Mouse (Mus musculus): ENCODE data around the gene Vmn1r178. TPM values are rescaled to one million over a fixed set of nuclear protein-coding genes. Genes with fewer than 3 reads are reported as not detected.

Vmn1r178 gene
- not detected for polyA plus RNA-seq (2014; fragmentation: Illumina TruSeq; extraction: RNeasy Lipid Tissue Mini Kit (QIAGEN cat#74804); ENCODE audit: low read depth, low replicate concordance)

GRCm38 (mm10) chr7:23891709-23892108 is at the start of gene Vmn1r178:
Vmn1r178 (plus strand) TSS chr7:23892009.

GRCm38 (mm10) chr7:23866349-23866748 is 25.5 kb upstream of the Vmn1r178 start, which contains the start of gene Vmn1r177:
Vmn1r177 (minus strand) TSS chr7:23866449.

GRCm38 (mm10) chr7:23926678-23927077 is 34.9 kb downstream of the Vmn1r178 start, which contains the start of gene Vmn1r179:
Vmn1r179 (plus strand) TSS chr7:23926978.

Other genes starting within 250 kb of the Vmn1r178 start
- not detected for gene Vmn1r172, start 233.7 kb upstream of the Vmn1r178 start, polyA plus RNA-seq (2014; fragmentation: Illumina TruSeq; extraction: RNeasy Lipid Tissue Mini Kit (QIAGEN cat#74804); ENCODE audit: low read depth, low replicate concordance)
- gene Vmn1r173, start 191.3 kb upstream of the Vmn1r178 start, polyA plus RNA-seq (2014; fragmentation: Illumina TruSeq; extraction: RNeasy Lipid Tissue Mini Kit (QIAGEN cat#74804); ENCODE audit: low read depth, low replicate concordance): not detected
- not detected for gene Vmn1r174, start 139.7 kb upstream of the Vmn1r178 start, polyA plus RNA-seq (2014; fragmentation: Illumina TruSeq; extraction: RNeasy Lipid Tissue Mini Kit (QIAGEN cat#74804); ENCODE audit: low read depth, low replicate concordance)
- gene Vmn1r175, start 81.4 kb upstream of the Vmn1r178 start, polyA plus RNA-seq (2014; fragmentation: Illumina TruSeq; extraction: RNeasy Lipid Tissue Mini Kit (QIAGEN cat#74804); ENCODE audit: low read depth, low replicate concordance): not detected
- gene Vmn1r176, start 54.6 kb upstream of the Vmn1r178 start, polyA plus RNA-seq (2014; fragmentation: Illumina TruSeq; extraction: RNeasy Lipid Tissue Mini Kit (QIAGEN cat#74804); ENCODE audit: low read depth, low replicate concordance): not detected
- not detected for gene Vmn1r177, start 25.6 kb upstream of the Vmn1r178 start, polyA plus RNA-seq (2014; fragmentation: Illumina TruSeq; extraction: RNeasy Lipid Tissue Mini Kit (QIAGEN cat#74804); ENCODE audit: low read depth, low replicate concordance)
- gene Vmn1r179, start 35.0 kb downstream of the Vmn1r178 start, polyA plus RNA-seq (2014; fragmentation: Illumina TruSeq; extraction: RNeasy Lipid Tissue Mini Kit (QIAGEN cat#74804); ENCODE audit: low read depth, low replicate concordance): not detected
- not detected for gene Vmn1r180, start 58.6 kb downstream of the Vmn1r178 start, polyA plus RNA-seq (2014; fragmentation: Illumina TruSeq; extraction: RNeasy Lipid Tissue Mini Kit (QIAGEN cat#74804); ENCODE audit: low read depth, low replicate concordance)
- 0.09 TPM for gene Vmn1r181, start 82.6 kb downstream of the Vmn1r178 start, polyA plus RNA-seq (2014; fragmentation: Illumina TruSeq; extraction: RNeasy Lipid Tissue Mini Kit (QIAGEN cat#74804); ENCODE audit: low read depth, low replicate concordance)
- not detected for gene V1rd19, start 109.7 kb downstream of the Vmn1r178 start, polyA plus RNA-seq (2014; fragmentation: Illumina TruSeq; extraction: RNeasy Lipid Tissue Mini Kit (QIAGEN cat#74804); ENCODE audit: low read depth, low replicate concordance)
- not detected for gene Vmn1r183, start 161.2 kb downstream of the Vmn1r178 start, polyA plus RNA-seq (2014; fragmentation: Illumina TruSeq; extraction: RNeasy Lipid Tissue Mini Kit (QIAGEN cat#74804); ENCODE audit: low read depth, low replicate concordance)
- gene Zfp180, start 189.9 kb downstream of the Vmn1r178 start, polyA plus RNA-seq (2014; fragmentation: Illumina TruSeq; extraction: RNeasy Lipid Tissue Mini Kit (QIAGEN cat#74804); ENCODE audit: low read depth, low replicate concordance): 12.1 TPM
- 4.6 TPM for gene Zfp112, start 220.3 kb downstream of the Vmn1r178 start, polyA plus RNA-seq (2014; fragmentation: Illumina TruSeq; extraction: RNeasy Lipid Tissue Mini Kit (QIAGEN cat#74804); ENCODE audit: low read depth, low replicate concordance)
- 6.9 TPM for gene Zfp235, start 242.2 kb downstream of the Vmn1r178 start, polyA plus RNA-seq (2014; fragmentation: Illumina TruSeq; extraction: RNeasy Lipid Tissue Mini Kit (QIAGEN cat#74804); ENCODE audit: low read depth, low replicate concordance)

All from adipose tissue, adult 10 weeks (tissue).